Mouse (Mus musculus) heart, adult 9 months (tissue): ENCODE measurements at regions not wholly inside any gene's neighbourhood (a gene's known extent, or its start where the extent isn't known, plus 50 kb on each side); places are given as distances from the start of the nearest gene placed in this dataset.

ENCODE experiments used
- DNase-seq, 2 experiments: peaks; one replicate each; pipeline ENCODE4 v3.0.0; 2022; ENCODE audit warnings: low spot score in 2 of 2

DNA sequence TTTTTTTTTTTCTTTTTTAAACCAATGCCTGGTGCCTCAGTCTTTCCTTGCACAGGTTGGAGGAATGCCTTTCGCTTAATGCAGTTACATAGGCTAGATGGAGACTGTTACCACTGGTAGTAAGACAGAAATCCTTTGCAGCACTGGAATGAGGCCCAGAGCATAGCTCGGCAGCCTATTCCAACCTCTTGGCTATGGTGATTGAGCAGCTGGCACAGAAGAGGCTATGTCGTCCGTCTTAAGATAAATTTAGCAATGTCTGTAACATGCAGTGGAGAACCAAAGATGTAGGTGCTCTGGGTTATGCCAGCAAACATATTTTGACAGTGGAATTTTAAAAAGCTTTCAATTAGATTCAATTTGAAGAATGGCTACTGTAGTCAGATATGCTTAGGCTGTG is 343.2 kb upstream of the Fam98a start:
- no peak for DNase-seq

DNA sequence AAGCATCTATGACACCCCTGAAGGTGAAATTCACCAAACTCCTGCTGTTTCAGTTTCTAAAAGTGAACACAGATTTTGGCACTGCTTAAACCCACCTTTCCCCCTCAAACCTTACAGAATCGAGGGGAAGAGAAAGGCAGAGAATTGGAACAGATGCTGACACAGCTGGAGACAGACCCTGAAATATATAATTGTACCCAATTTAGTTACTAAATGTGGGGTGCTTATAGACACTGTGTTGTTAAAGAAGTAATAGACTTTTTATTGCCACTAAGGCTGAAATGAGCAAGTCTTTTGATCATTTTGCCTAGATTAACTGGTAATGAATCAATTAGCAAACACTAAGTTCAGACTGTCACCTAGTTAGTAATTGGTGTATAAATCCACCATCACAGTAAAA is 341.8 kb upstream of the Fam98a start:
- DNase-seq: no peak

DNA sequence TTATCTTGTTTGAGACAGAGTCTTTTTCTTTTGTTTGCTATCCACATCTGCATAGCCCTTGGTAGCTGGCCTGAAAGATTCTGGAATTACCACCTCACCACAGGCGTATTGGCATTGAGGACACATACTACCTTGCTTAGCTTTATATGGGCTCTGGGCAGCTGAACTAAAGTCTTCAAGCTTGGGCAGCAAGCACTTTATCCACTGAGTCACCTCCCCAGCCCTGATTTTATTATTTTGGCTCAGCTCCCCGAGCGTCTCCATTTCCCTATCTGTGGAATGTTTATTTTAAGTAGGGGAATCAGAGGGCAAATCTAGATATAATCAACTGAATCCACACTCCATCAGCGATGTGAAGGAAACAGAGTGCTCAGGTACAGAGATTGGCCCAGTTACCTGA is 340.4 kb upstream of the Fam98a start:
- no peak for DNase-seq

GRCm38 (mm10) chr17:75891564-75891963 is 339.8 kb upstream of the Fam98a start:
- DNase-seq: no peak

- DNase-seq: no peak
Observed at GRCm38 (mm10) chr17:75877848-75878247, 326.1 kb upstream of the Fam98a start.

DNA sequence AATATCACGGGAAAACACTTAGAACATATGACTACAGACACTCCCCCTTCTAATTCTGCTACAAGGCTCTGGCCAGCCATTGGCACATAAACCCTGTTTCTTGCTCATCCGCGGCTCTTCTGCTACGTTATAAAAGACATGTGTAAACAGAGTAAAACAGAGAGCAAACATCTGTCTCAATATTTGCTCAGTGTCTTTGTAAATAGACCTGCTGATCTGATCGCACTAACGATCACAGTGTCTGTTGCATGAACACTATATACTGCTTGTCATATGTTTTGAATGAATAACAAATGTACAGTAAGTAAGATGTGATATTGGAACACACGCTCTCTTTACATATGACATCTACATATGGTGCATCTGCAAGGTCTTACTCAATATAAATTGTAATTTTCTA is 325.1 kb upstream of the Fam98a start:
- DNase-seq: no peak

- no peak for DNase-seq
Observed at GRCm38 (mm10) chr17:75874535-75874934, 322.8 kb upstream of the Fam98a start.

GRCm38 (mm10) chr17:75870492-75870891 is 318.7 kb upstream of the Fam98a start:
- no peak for DNase-seq

- no peak for DNase-seq
Observed at GRCm38 (mm10) chr17:75857015-75857414, 305.3 kb upstream of the Fam98a start.

DNA sequence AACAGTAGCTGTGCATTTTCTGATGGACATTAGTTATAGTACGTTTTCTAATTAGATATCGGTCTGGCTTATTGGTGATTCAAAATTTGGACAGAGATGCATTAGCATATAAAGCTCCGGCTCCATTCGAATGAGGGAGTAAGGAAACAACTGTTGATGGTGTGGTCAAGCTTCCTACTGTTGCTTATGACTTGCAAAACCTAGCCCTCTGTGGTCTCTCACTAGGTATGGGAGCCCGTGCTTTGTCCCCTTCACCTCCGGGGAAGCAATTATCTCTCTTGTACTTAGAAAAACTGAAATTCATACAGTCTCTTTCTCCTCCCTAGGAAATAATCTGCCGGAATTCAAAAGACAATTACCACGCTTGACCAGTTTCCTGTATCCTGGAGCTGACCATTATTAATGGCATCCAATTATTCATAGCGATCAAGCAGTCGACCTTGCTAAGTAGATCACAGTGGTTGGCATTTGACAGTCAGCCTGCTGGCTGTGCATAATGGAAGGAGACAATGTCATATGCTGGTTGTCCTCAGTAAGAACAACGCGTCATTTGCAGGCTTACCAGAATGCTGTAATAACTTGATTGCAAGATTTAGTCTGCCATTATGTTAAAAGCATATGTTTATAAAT is 264.4 kb upstream of the Fam98a start:
- DNase-seq: no peak

DNA sequence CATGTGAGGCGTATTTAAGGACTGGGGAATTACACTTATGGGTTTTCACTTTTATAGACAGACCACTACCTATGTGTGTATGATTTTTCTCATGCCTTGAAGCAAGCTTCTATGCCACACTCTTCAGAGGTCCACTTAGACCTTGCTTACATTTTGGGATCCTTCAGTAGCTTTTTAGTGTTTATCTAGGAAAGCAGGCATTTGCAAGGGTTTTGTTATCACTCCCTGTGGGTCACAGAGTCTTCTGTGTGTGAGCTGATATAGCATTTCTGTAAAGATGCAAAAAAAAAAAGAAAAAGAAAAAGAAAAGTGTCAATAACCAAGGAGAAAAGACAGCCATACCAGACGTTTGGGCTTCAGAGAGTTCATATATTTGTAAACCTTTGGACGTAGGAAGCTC is 260.4 kb upstream of the Fam98a start:
- no peak for DNase-seq

GRCm38 (mm10) chr17:75808524-75809326 is 257.0 kb upstream of the Fam98a start:
- no peak for DNase-seq

GRCm38 (mm10) chr17:75808025-75808424 is 256.3 kb upstream of the Fam98a start:
- no peak for DNase-seq

- no peak for DNase-seq
Observed at GRCm38 (mm10) chr17:75804358-75804757, 252.6 kb upstream of the Fam98a start.

DNA sequence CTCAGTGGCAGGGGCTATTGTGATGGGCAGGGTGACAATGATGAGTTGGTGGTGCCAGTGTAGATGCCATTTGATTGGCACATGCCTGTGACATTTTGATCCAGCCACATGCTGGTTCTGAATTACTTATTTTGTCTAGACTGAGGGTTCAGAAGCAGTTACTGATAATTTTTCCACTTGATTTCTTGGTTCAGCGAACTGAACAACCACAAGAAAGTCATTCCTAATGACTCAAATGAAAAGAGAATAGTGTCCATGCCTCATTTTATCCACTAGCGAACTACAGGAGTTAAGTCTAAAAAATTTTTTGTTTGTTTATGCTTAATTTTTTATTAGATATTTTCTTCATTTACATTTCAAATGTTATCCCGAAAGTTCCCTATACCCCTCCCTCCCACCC is 244.6 kb upstream of the Fam98a start:
- DNase-seq: no peak

GRCm38 (mm10) chr17:75795772-75796171 is 244.0 kb upstream of the Fam98a start:
- no peak for DNase-seq

DNA sequence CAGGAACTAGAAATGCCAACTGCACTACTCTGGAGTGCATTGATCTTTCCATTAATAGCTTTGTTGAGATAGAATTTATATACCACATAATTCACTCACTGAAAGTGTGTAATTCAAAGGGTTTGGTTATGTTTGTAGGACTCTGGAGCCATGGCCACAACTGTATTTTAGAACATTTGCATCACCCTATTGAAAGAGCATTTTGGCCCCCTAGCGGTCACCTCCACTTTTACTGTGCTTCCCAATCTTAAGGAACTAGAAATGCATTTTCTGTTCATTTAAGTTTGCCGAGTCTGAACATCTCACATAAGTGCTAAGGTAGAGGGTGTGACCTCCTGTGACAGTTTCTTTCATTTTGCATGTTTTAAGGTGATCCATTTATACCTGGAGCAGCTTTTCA is 228.0 kb upstream of the Fam98a start:
- DNase-seq: no peak

GRCm38 (mm10) chr17:75776611-75777010 is 224.9 kb upstream of the Fam98a start:
- DNase-seq: no peak

GRCm38 (mm10) chr17:75775518-75775917 is 223.8 kb upstream of the Fam98a start:
- DNase-seq: no peak

DNA sequence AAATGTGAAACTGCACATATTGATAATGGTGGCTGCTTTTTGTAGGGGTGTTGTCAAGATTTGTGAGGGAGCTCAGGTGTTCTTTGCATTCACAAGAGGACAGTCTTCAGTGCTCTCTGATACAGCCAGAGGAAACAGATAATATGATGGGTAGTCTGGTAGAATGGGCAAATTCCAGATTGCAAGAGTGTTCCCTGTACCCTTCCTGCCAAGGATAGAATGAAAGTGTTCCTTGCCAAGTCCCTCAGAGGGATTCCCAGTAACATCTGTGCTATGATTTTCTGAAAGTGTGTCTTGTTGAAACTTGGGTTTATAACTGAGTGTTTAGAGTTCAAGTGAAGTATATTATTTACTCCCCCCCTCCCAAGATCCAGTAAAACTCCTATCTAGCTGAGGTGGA is 221.1 kb upstream of the Fam98a start:
- no peak for DNase-seq

- no peak for DNase-seq
Observed at GRCm38 (mm10) chr17:75768654-75769053, 216.9 kb upstream of the Fam98a start.

GRCm38 (mm10) chr17:75763391-75763790 is 211.6 kb upstream of the Fam98a start:
- DNase-seq: no peak

DNA sequence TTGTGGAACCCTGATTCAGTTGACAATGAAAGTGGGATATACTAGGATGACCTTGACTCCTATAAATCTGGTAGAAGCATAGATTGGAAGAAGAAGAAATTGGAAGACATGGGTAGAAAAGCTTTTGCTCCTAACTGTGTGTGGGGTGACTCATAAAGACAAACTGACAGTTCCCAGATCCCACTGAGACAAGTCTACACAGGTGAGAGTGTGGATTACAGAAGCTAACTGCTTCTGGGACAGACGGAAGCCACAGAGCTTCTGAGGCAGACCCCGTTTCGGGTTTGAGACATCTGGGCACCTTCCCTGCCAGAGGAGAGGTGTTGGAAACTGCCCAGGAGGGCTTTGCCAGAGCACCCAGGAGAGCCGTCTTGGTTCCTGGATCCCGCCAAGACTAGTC is 204.7 kb upstream of the Fam98a start:
- DNase-seq: no peak

DNA sequence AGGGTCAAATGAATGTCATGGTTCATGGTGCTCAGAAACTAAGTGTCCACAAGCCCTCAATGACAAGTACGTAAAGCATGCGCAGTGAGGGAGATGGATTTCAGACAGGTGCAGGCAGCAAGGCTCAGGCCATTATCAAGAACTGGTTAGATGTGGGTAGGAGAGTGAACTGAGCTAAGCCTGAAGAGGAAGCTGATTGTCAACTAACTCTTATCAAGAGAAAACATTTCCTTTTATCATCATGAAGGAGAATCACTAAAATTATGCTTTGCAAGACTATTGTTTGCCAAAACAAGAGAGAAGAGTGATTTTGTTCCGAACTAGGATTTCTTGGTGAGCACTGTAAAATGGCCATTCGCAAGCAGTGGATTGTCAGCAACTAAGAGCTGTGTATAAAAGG is 164.7 kb upstream of the Fam98a start:
- no peak for DNase-seq
